Mouse (Mus musculus) limb, embryonic 13.5 days (tissue): ENCODE measurements around the gene Rnase9. TPM values are rescaled to one million over a fixed set of nuclear protein-coding genes. Genes with fewer than 3 reads are reported as not detected.

Experiments
- ATAC-seq: fragments of 200-750 bp; cut with Nextera tagmentation; 2 replicates; pipeline ENCODE4 v1.8.0; 2017; ENCODE audit warnings: low read depth, moderate number of reproducible peaks, moderate TSS enrichment; ENCODE audit not compliant: low FRiP score
- H3K27ac ChIP-seq: fragments of 300-500 bp; sonication (generic); 2 replicates; pipeline ENCODE4 v1.5.1; 2015; ENCODE audit warnings: inconsistent platforms, mild to moderate bottlenecking, moderate library complexity
- H3K27me3 ChIP-seq: fragments of 300-500 bp; sonication (generic); 2 replicates; pipeline ENCODE4 v1.6.1; 2015; ENCODE audit warnings: mild to moderate bottlenecking, inconsistent platforms
- H3K36me3 ChIP-seq: fragments of 300-500 bp; sonication (generic); 2 replicates; pipeline ENCODE4 v1.6.1; 2015; ENCODE audit warnings: inconsistent platforms, mild to moderate bottlenecking, moderate library complexity
- H3K4me1 ChIP-seq: fragments of 300-500 bp; sonication (generic); 2 replicates; pipeline ENCODE4 v1.6.1; 2015; ENCODE audit warnings: inconsistent platforms
- H3K4me2 ChIP-seq: fragments of 300-500 bp; sonication (generic); replicated peaks from 2 replicates; pipeline ENCODE4 v1.6.1; 2015; ENCODE audit warnings: inconsistent platforms, mild to moderate bottlenecking, moderate library complexity
- H3K4me3 ChIP-seq: fragments of 300-500 bp; sonication (generic); 2 replicates; pipeline ENCODE4 v1.5.1; 2015; ENCODE audit warnings: moderate library complexity, mild to moderate bottlenecking, inconsistent platforms
- H3K9ac ChIP-seq: fragments of 300-500 bp; sonication (generic); 2 replicates; pipeline ENCODE4 v1.6.1; 2015; ENCODE audit warnings: mild to moderate bottlenecking, inconsistent platforms
- H3K9me3 ChIP-seq: fragments of 300-500 bp; sonication (generic); 2 replicates; pipeline ENCODE4 v1.6.1; 2016; ENCODE audit warnings: inconsistent platforms
- WGBS: fragments of 180-500 bp; shearing (Covaris S2); methylation state at CpG from one replicate; pipeline ENCODE4 v1.1.7; 2015; 5-methylcytosine and 5-hydroxymethylcytosine counted together
- polyA plus RNA-seq: library from polyadenylated mRNA; unstranded; fragments of >200 nt; fragmentation: Nextera tagmentation; extraction: Ambion mirVana; gene quantifications from 2 replicates; pipeline ENCODE4 v1.2.1, GENCODE M21; 2015

Gene Rnase9
- polyA plus RNA-seq = not detected in 2 replicates

GRCm38 (mm10) chr14:51041769-51042168 lies at the start of gene Rnase9:
Gene Rnase9, minus strand, starts transcription at chr14:51041869.
- Histone ChIP-seq H3K36me3 (no peaks in the 10 kb centered on the region), H3K4me3 (no peak within 1 kb of the TSS), H3K4me1 (no peaks in the 10 kb centered on the region), H3K9me3 (no peaks in the 10 kb centered on the region), H3K27ac (no peak within 1 kb of the TSS), H3K27me3 (no peaks in the 10 kb centered on the region), H3K9ac (no peak within 1 kb of the TSS), H3K4me2 (no peak within 1 kb of the TSS)
- ATAC-seq = no peak
- WGBS = 83% methylated on average over 6 of the region's 6 CpGs

GRCm38 (mm10) chr14:51090077-51090781 lies 48.6 kb upstream of the Rnase9 start:
- peak; percentile 55; the same call in 1 of the 2 replicates for ATAC-seq
- H3K9me3 ChIP-seq = no peaks in the 10 kb centered on the region
- H3K36me3 ChIP-seq = no peaks in the 10 kb centered on the region
- H3K27ac ChIP-seq = peak overlapping the region; percentile 92
- H3K4me1 ChIP-seq = peaks cover 13% of the 10 kb centered on the region; the same call in 1 of the 2 replicates
- peak overlapping the region; percentile 70 for H3K4me3 ChIP-seq
- WGBS = under 1% methylated on average over 27 of the region's 27 CpGs
- peak overlapping the region; percentile 74 for H3K4me2 ChIP-seq
- peak overlapping the region; percentile 70 for H3K9ac ChIP-seq
- H3K27me3 ChIP-seq = no peaks in the 10 kb centered on the region

- Histone ChIP-seq H3K4me3 (peak overlapping the region; percentile 70), H3K9ac (peak overlapping the region; percentile 70), H3K4me1 (peaks cover 13% of the 10 kb centered on the region; the same call in 1 of the 2 replicates), H3K4me2 (peak overlapping the region; percentile 74), H3K27me3 (no peaks in the 10 kb centered on the region), H3K36me3 (no peaks in the 10 kb centered on the region), H3K27ac (peak overlapping the region; percentile 92), H3K9me3 (no peaks in the 10 kb centered on the region)
- WGBS = under 1% methylated on average over 15 of the region's 15 CpGs
- ATAC-seq = peak; percentile 24; the same call in 1 of the 2 replicates
Measured at GRCm38 (mm10) chr14:51089674-51090076, 48.0 kb upstream of the Rnase9 start.

- H3K4me1 ChIP-seq = peaks cover 13% of the 10 kb centered on the region; the same call in 1 of the 2 replicates
- under 1% methylated on average over 34 of the region's 34 CpGs for WGBS
Measured at GRCm38 (mm10) chr14:51088970-51089673, 47.5 kb upstream of the Rnase9 start.

GRCm38 (mm10) chr14:51088166-51088969 lies 46.7 kb upstream of the Rnase9 start:
- Histone ChIP-seq H3K4me3 (peak overlapping the region; percentile 70), H3K27ac (peak overlapping the region; percentile 85), H3K9me3 (no peaks in the 10 kb centered on the region), H3K27me3 (peaks cover 11% of the 10 kb centered on the region), H3K4me2 (peak overlapping the region; percentile 74), H3K36me3 (no peaks in the 10 kb centered on the region), H3K9ac (peak overlapping the region; percentile 70), H3K4me1 (peaks cover 18% of the 10 kb centered on the region; the same call in 1 of the 2 replicates)
- WGBS = 1% methylated on average over 23 of the region's 23 CpGs
- peak; percentile 25 for ATAC-seq

More at GRCm38 (mm10) chr14:51088970-51089673, 47.5 kb upstream of the Rnase9 start:
- peaks cover 4% of the 10 kb centered on the region; the same call in 1 of the 2 replicates for H3K27me3 ChIP-seq
- H3K9ac ChIP-seq = peak overlapping the region; percentile 70
- H3K4me3 ChIP-seq = peak overlapping the region; percentile 70
- peak overlapping the region; percentile 92 for H3K27ac ChIP-seq
- no peaks in the 10 kb centered on the region for H3K9me3 ChIP-seq
- H3K4me2 ChIP-seq = peak overlapping the region; percentile 74
- ATAC-seq = peak; percentile 92
- no peaks in the 10 kb centered on the region for H3K36me3 ChIP-seq

GRCm38 (mm10) chr14:51087762-51088161 lies 46.1 kb upstream of the Rnase9 start:
- 13% methylated on average over 9 of the region's 9 CpGs for WGBS
- H3K4me2 ChIP-seq = peak overlapping the region; percentile 74
- H3K36me3 ChIP-seq = no peaks in the 10 kb centered on the region
- no peaks in the 10 kb centered on the region for H3K9me3 ChIP-seq
- H3K9ac ChIP-seq = peak overlapping the region; percentile 70; the same call in 1 of the 2 replicates
- H3K4me1 ChIP-seq = peaks cover 22% of the 10 kb centered on the region; the same call in 1 of the 2 replicates
- peak overlapping the region; percentile 70 for H3K4me3 ChIP-seq
- peaks cover 16% of the 10 kb centered on the region for H3K27me3 ChIP-seq
- H3K27ac ChIP-seq = no peak overlapping the region
- ATAC-seq = no peak

GRCm38 (mm10) chr14:51085911-51086310 lies 44.2 kb upstream of the Rnase9 start:
- Histone ChIP-seq H3K4me1 (peaks cover 14% of the 10 kb centered on the region; the same call in 1 of the 2 replicates), H3K4me3 (no peak overlapping the region), H3K9me3 (no peaks in the 10 kb centered on the region), H3K27me3 (peaks cover 26% of the 10 kb centered on the region), H3K4me2 (no peak overlapping the region), H3K27ac (no peak overlapping the region), H3K36me3 (no peaks in the 10 kb centered on the region), H3K9ac (no peak overlapping the region)
- WGBS = 79% methylated on average over 4 of the region's 4 CpGs
- no peak for ATAC-seq

- no peaks in the 10 kb centered on the region for H3K36me3 ChIP-seq
- peaks cover 33% of the 10 kb centered on the region for H3K27me3 ChIP-seq
- no peak overlapping the region for H3K4me3 ChIP-seq
- H3K4me1 ChIP-seq = peaks cover 14% of the 10 kb centered on the region; the same call in 1 of the 2 replicates
- H3K27ac ChIP-seq = no peak overlapping the region
- WGBS = 58% methylated on average over 2 of the region's 2 CpGs
- H3K4me2 ChIP-seq = no peak overlapping the region
- H3K9me3 ChIP-seq = no peaks in the 10 kb centered on the region
- no peak overlapping the region for H3K9ac ChIP-seq
- no peak for ATAC-seq
Measured at GRCm38 (mm10) chr14:51085086-51085485, 43.4 kb upstream of the Rnase9 start.

GRCm38 (mm10) chr14:51083805-51084204 lies 42.1 kb upstream of the Rnase9 start:
- no peaks in the 10 kb centered on the region for H3K9me3 ChIP-seq
- ATAC-seq = no peak
- H3K4me2 ChIP-seq = peak overlapping the region; percentile 93
- 10% methylated on average over 7 of the region's 7 CpGs for WGBS
- peaks cover 14% of the 10 kb centered on the region; the same call in 1 of the 2 replicates for H3K4me1 ChIP-seq
- H3K9ac ChIP-seq = peak overlapping the region; percentile 66
- H3K36me3 ChIP-seq = no peaks in the 10 kb centered on the region
- peaks cover 33% of the 10 kb centered on the region for H3K27me3 ChIP-seq
- no peak overlapping the region for H3K27ac ChIP-seq
- H3K4me3 ChIP-seq = peak overlapping the region; percentile 57

- no peak overlapping the region for H3K27ac ChIP-seq
- no peaks in the 10 kb centered on the region for H3K36me3 ChIP-seq
- ATAC-seq = peak; percentile 57
- H3K9ac ChIP-seq = peak overlapping the region; percentile 66
- H3K4me1 ChIP-seq = peaks cover 10% of the 10 kb centered on the region; the same call in 1 of the 2 replicates
- peak overlapping the region; percentile 93 for H3K4me2 ChIP-seq
- H3K27me3 ChIP-seq = peaks cover 33% of the 10 kb centered on the region
- WGBS = 2% methylated on average over 40 of the region's 40 CpGs
- H3K9me3 ChIP-seq = no peaks in the 10 kb centered on the region
- H3K4me3 ChIP-seq = peak overlapping the region; percentile 57
Measured at GRCm38 (mm10) chr14:51082599-51083581, 41.2 kb upstream of the Rnase9 start.
